Comparison of ENCODE assay signal across 24 mouse cellular contexts in the genomic region with DNA sequence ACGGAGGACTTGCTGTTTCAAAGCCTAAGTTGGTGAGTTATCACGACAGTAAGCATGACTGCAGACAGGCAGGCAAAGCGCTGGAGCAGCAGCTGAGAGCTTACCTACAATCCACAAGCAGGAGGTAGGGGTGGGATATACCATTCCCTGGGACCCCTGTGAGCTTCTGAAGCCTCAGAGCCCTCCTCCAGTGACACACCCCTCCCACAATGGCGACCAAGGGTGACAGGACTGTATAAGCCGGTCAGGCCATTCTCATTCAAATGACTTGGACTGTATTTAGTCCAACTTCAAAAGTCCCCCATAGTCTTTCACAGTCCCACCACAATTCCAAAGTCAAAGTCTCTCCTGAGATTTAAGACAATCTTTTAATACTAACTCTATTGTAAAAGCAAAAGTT.
"Had no signal": no experiment of that assay in that cellular context is flagged by ENCODE, and none has a peak within 500 bp of the region (broad histone marks: within the 10 kb centered on the region; RNA-seq: fewer than 3 reads in every experiment).

No protein-coding gene starts in this region.

- H3K36me3 ChIP-seq: heart, embryonic 10.5 days; heart, embryonic 12.5 days; hindbrain, embryonic 13.5 days; hindbrain, embryonic 15.5 days; kidney, embryonic 15.5 days; limb, embryonic 13.5 days; limb, embryonic 15.5 days; liver, embryonic 12.5 days had no signal

- H3K9me3 ChIP-seq: heart, embryonic 10.5 days; heart, embryonic 12.5 days; hindbrain, embryonic 13.5 days; hindbrain, embryonic 15.5 days; kidney, embryonic 15.5 days; limb, embryonic 13.5 days; limb, embryonic 15.5 days; liver, embryonic 12.5 days had no signal

- DNase-seq: gastrocnemius, postnatal 14 days; gastrocnemius, postnatal 36 days; heart, adult 18-20 months; heart, postnatal 14 days; heart, postnatal 36 days; kidney, adult 11 months; kidney, adult 2 months; kidney, adult 9 months; kidney, postnatal 14 days; kidney, postnatal 36 days; layer of hippocampus, postnatal 36 days; left cerebral cortex, postnatal 4 days had no signal

- H3K4me3 ChIP-seq: heart, embryonic 10.5 days; heart, embryonic 12.5 days; hindbrain, embryonic 13.5 days; hindbrain, embryonic 15.5 days; kidney, embryonic 15.5 days; layer of hippocampus, adult 2 months; limb, embryonic 13.5 days; limb, embryonic 15.5 days; liver, embryonic 12.5 days had no signal

- H3K27ac ChIP-seq: heart, embryonic 10.5 days; hindbrain, embryonic 13.5 days; hindbrain, embryonic 15.5 days; hindbrain, postnatal 0 days; kidney, embryonic 15.5 days; kidney, postnatal 0 days; layer of hippocampus, adult 2 months; limb, embryonic 13.5 days; limb, embryonic 15.5 days; liver, embryonic 12.5 days; liver, embryonic 14.5 days had no signal

- H3K9ac ChIP-seq: heart, embryonic 12.5 days; hindbrain, embryonic 13.5 days; hindbrain, embryonic 15.5 days; kidney, embryonic 15.5 days; limb, embryonic 13.5 days; limb, embryonic 15.5 days; liver, embryonic 12.5 days; liver, embryonic 14.5 days had no signal

- H3K4me1 ChIP-seq: heart, embryonic 10.5 days; heart, embryonic 12.5 days; hindbrain, embryonic 13.5 days; hindbrain, embryonic 15.5 days; kidney, embryonic 15.5 days; limb, embryonic 13.5 days; limb, embryonic 15.5 days; liver, embryonic 12.5 days had no signal
